Mouse (Mus musculus): ENCODE data around the gene Sox5. TPM values are rescaled to one million over a fixed set of nuclear protein-coding genes. Genes with fewer than 3 reads are reported as not detected.

Gene Sox5
- polyA plus RNA-seq, 2 experiments: 1.6 to 1.7 TPM

GRCm38 (mm10) chr6:144451631-144452030 is 330.1 kb downstream of the Sox5 start:
- Histone ChIP-seq H3K9me3 (ENCODE audit: control insufficient read depth, low read length) (no peaks in the 10 kb centered on the region), H3K27ac (no peak overlapping the region), H3K36me3 (replicated peaks; ENCODE audit: control insufficient read depth, insufficient read depth, low read depth) (no peaks in the 10 kb centered on the region), H3K4me3 (ENCODE audit: insufficient read depth in 1 of 2, low read depth in 2 of 2, low read length in 2 of 2) (no peak overlapping the region), H3K4me2 (ENCODE audit: low read depth) (no peak overlapping the region), H3K27me3 (ENCODE audit: control insufficient read depth, insufficient read depth, low read length) (no peaks in the 10 kb centered on the region), H3K4me1 (replicated peaks; ENCODE audit: control insufficient read depth in 2 of 2, insufficient read depth in 2 of 2, low read length in 1 of 2) (no peaks in the 10 kb centered on the region), H3K9ac (replicated peaks) (no peak overlapping the region)
- TF ChIP-seq CTCF (IDR thresholded peaks at IDR 0.05; ENCODE audit: low read depth) (no peak), EP300 (IDR thresholded peaks at IDR 0.05; ENCODE audit: low read depth) (no peak)
- 77% methylated on average over 4 of the region's 4 CpGs for WGBS (ENCODE audit: insufficient replicate concordance)
- ATAC-seq (ENCODE audit: insufficient read depth): no peak
- no peak for DNase-seq (ENCODE audit: low read depth in 3 of 3, low spot score in 3 of 3)

- ATAC-seq (ENCODE audit: insufficient read depth): no peak
Measured at GRCm38 (mm10) chr6:144445761-144446373, 335.9 kb downstream of the Sox5 start.

GRCm38 (mm10) chr6:144444367-144444766 is 337.4 kb downstream of the Sox5 start:
- ATAC-seq (ENCODE audit: insufficient read depth) (no peak), DNase-seq (ENCODE audit: low read depth in 3 of 3, low spot score in 3 of 3) (no peak)
- H3K27ac ChIP-seq: no peak overlapping the region
- H3K36me3 ChIP-seq (replicated peaks; ENCODE audit: control insufficient read depth, insufficient read depth, low read depth): no peaks in the 10 kb centered on the region
- H3K4me3 ChIP-seq (ENCODE audit: insufficient read depth in 1 of 2, low read depth in 2 of 2, low read length in 2 of 2): no peak overlapping the region
- no peak overlapping the region for H3K4me2 ChIP-seq (ENCODE audit: low read depth)
- H3K9ac ChIP-seq (replicated peaks): no peak overlapping the region
- WGBS (ENCODE audit: insufficient replicate concordance): 45% methylated on average over 5 of the region's 5 CpGs
- TF ChIP-seq CTCF (IDR thresholded peaks at IDR 0.05; ENCODE audit: low read depth): no peak
- no peak for TF ChIP-seq EP300 (IDR thresholded peaks at IDR 0.05; ENCODE audit: low read depth)
- peaks cover 0 to 2% of the 10 kb centered on the region in 2 experiments; a peak in 1 of 4 replicates for H3K4me1 ChIP-seq (replicated peaks; ENCODE audit: control insufficient read depth in 2 of 2, insufficient read depth in 2 of 2, low read length in 1 of 2)
- no peaks in the 10 kb centered on the region for H3K27me3 ChIP-seq (ENCODE audit: control insufficient read depth, insufficient read depth, low read length)
- no peaks in the 10 kb centered on the region for H3K9me3 ChIP-seq (ENCODE audit: control insufficient read depth, low read length)

More at GRCm38 (mm10) chr6:144445761-144446373, 335.9 kb downstream of the Sox5 start:
- no peaks in the 10 kb centered on the region for H3K27me3 ChIP-seq (ENCODE audit: control insufficient read depth, insufficient read depth, low read length)
- H3K4me2 ChIP-seq (ENCODE audit: low read depth): no peak overlapping the region
- DNase-seq (ENCODE audit: low read depth in 3 of 3, low spot score in 3 of 3): no peak
- no peaks in the 10 kb centered on the region for H3K9me3 ChIP-seq (ENCODE audit: control insufficient read depth, low read length)
- H3K4me3 ChIP-seq (ENCODE audit: insufficient read depth in 1 of 2, low read depth in 2 of 2, low read length in 2 of 2): no peak overlapping the region
- H3K27ac ChIP-seq: no peak overlapping the region
- peaks cover 0 to 2% of the 10 kb centered on the region in 2 experiments; a peak in 1 of 4 replicates for H3K4me1 ChIP-seq (replicated peaks; ENCODE audit: control insufficient read depth in 2 of 2, insufficient read depth in 2 of 2, low read length in 1 of 2)
- WGBS (ENCODE audit: insufficient replicate concordance): 67% methylated on average over 8 of the region's 8 CpGs
- H3K36me3 ChIP-seq (replicated peaks; ENCODE audit: control insufficient read depth, insufficient read depth, low read depth): no peaks in the 10 kb centered on the region
- no peak overlapping the region for H3K9ac ChIP-seq (replicated peaks)
- TF ChIP-seq EP300 (IDR thresholded peaks at IDR 0.05; ENCODE audit: low read depth): no peak
- TF ChIP-seq CTCF (IDR thresholded peaks at IDR 0.05; ENCODE audit: low read depth): no peak

- TF ChIP-seq EP300 (IDR thresholded peaks at IDR 0.05; ENCODE audit: low read depth) (no peak), CTCF (IDR thresholded peaks at IDR 0.05; ENCODE audit: low read depth) (no peak)
- Histone ChIP-seq H3K9me3 (ENCODE audit: control insufficient read depth, low read length) (no peaks in the 10 kb centered on the region), H3K4me1 (replicated peaks; ENCODE audit: control insufficient read depth in 2 of 2, insufficient read depth in 2 of 2, low read length in 1 of 2) (peaks cover 0 to 2% of the 10 kb centered on the region in 2 experiments; a peak in 1 of 4 replicates), H3K9ac (replicated peaks) (no peak overlapping the region), H3K4me2 (ENCODE audit: low read depth) (no peak overlapping the region), H3K27ac (no peak overlapping the region), H3K36me3 (replicated peaks; ENCODE audit: control insufficient read depth, insufficient read depth, low read depth) (no peaks in the 10 kb centered on the region), H3K27me3 (ENCODE audit: control insufficient read depth, insufficient read depth, low read length) (no peaks in the 10 kb centered on the region), H3K4me3 (ENCODE audit: insufficient read depth in 1 of 2, low read depth in 2 of 2, low read length in 2 of 2) (no peak overlapping the region)
- WGBS (ENCODE audit: insufficient replicate concordance): 26% methylated on average over 1 of the region's 1 CpGs
- ATAC-seq (ENCODE audit: insufficient read depth): no peak
- no peak for DNase-seq (ENCODE audit: low read depth in 3 of 3, low spot score in 3 of 3)
Measured at GRCm38 (mm10) chr6:144443681-144444080, 338.1 kb downstream of the Sox5 start.

GRCm38 (mm10) chr6:144429276-144429675 is 352.5 kb downstream of the Sox5 start:
- no peaks in the 10 kb centered on the region for H3K36me3 ChIP-seq (replicated peaks; ENCODE audit: control insufficient read depth, insufficient read depth, low read depth)
- ATAC-seq (ENCODE audit: insufficient read depth) (no peak), DNase-seq (ENCODE audit: low read depth in 3 of 3, low spot score in 3 of 3) (no peak)
- no peak overlapping the region for H3K9ac ChIP-seq (replicated peaks)
- H3K4me3 ChIP-seq (ENCODE audit: insufficient read depth in 1 of 2, low read depth in 2 of 2, low read length in 2 of 2): no peak overlapping the region
- no peak overlapping the region for H3K4me2 ChIP-seq (ENCODE audit: low read depth)
- WGBS (ENCODE audit: insufficient replicate concordance): 50% methylated on average over 5 of the region's 5 CpGs
- H3K4me1 ChIP-seq (replicated peaks; ENCODE audit: control insufficient read depth in 2 of 2, insufficient read depth in 2 of 2, low read length in 1 of 2): no peaks in the 10 kb centered on the region
- H3K9me3 ChIP-seq (ENCODE audit: control insufficient read depth, low read length): no peaks in the 10 kb centered on the region
- TF ChIP-seq EP300 (IDR thresholded peaks at IDR 0.05; ENCODE audit: low read depth): no peak
- TF ChIP-seq CTCF (IDR thresholded peaks at IDR 0.05; ENCODE audit: low read depth): peak; percentile 57
- H3K27ac ChIP-seq: no peak overlapping the region
- no peaks in the 10 kb centered on the region for H3K27me3 ChIP-seq (ENCODE audit: control insufficient read depth, insufficient read depth, low read length)

Data from liver, embryonic 14.5 days (tissue).